Mouse (Mus musculus) kidney, embryonic 15.5 days (tissue): ENCODE measurements around the gene Ubtd2. TPM values are rescaled to one million over a fixed set of nuclear protein-coding genes. Genes with fewer than 3 reads are reported as not detected.
A peak's percentile ranks its signal among the peaks of the same experiment; 100 is the strongest.

Experiments used
- ATAC-seq: fragments of 200-750 bp; cut with Nextera tagmentation; replicated peaks from 2 replicates; pipeline ENCODE4 v1.8.0; 2017; ENCODE audit warnings: moderate TSS enrichment; ENCODE audit not compliant: low FRiP score
- H3K27ac ChIP-seq: fragments of 300-500 bp; sonication (generic); 2 replicates; pipeline ENCODE4 v1.5.1; 2015; ENCODE audit warnings: mild to moderate bottlenecking, inconsistent platforms
- H3K27me3 ChIP-seq: fragments of 300-500 bp; sonication (generic); 2 replicates; pipeline ENCODE4 v1.6.1; 2015; ENCODE audit warnings: inconsistent platforms
- H3K36me3 ChIP-seq: fragments of 300-500 bp; sonication (generic); 2 replicates; pipeline ENCODE4 v1.6.1; 2015; ENCODE audit warnings: inconsistent platforms
- H3K4me1 ChIP-seq: fragments of 300-500 bp; sonication (generic); 2 replicates; pipeline ENCODE4 v1.6.1; 2015; ENCODE audit warnings: inconsistent platforms
- H3K4me2 ChIP-seq: fragments of 300-500 bp; sonication (generic); 2 replicates; pipeline ENCODE4 v1.6.1; 2015; ENCODE audit warnings: moderate library complexity, mild to moderate bottlenecking, inconsistent platforms
- H3K4me3 ChIP-seq: fragments of 300-500 bp; sonication (generic); replicated peaks from 2 replicates; pipeline ENCODE4 v1.5.1; 2015; ENCODE audit warnings: mild to moderate bottlenecking, inconsistent platforms
- H3K9ac ChIP-seq: fragments of 300-500 bp; sonication (generic); 2 replicates; pipeline ENCODE4 v1.6.1; 2015; ENCODE audit warnings: mild to moderate bottlenecking, inconsistent platforms
- H3K9me3 ChIP-seq: fragments of 300-500 bp; sonication (generic); replicated peaks from 2 replicates; pipeline ENCODE4 v1.6.1; 2016; ENCODE audit warnings: inconsistent platforms
- WGBS: fragments of 180-500 bp; shearing (Covaris S2); methylation state at CpG from one replicate; pipeline ENCODE4 v1.1.7; 2015; ENCODE audit warnings: mixed read lengths; 5-methylcytosine and 5-hydroxymethylcytosine counted together
- polyA plus RNA-seq: library from polyadenylated mRNA; unstranded; fragments of >200 nt; fragmentation: Nextera tagmentation; extraction: Ambion mirVana; gene quantifications from 2 replicates; pipeline ENCODE4 v1.2.1, GENCODE M21; 2015

Gene Ubtd2
- polyA plus RNA-seq, 1 experiment from 2014 or later = 46.1 TPM

DNA sequence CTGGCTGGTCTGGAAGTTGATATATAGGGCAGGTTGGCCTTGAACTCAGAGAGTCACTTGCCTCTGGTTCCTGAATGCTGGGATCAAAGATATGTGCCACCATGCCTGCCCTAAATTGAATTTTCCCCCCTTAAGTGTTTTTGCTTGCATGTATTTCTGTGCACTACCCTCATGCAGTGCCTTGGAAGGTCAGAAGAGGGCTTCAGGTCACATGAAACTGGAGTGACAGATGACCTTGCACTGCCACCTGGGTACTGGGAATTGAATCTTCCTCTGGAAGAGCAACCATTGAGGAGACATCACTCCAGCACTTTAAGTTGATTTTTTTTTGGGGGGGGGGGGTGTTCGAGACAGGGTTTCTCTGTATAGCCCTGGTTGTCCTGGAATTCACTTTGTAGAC, 75.0 kb downstream of the Ubtd2 start:
- WGBS = 93% methylated on average over 1 of the region's 1 CpGs
- no peak overlapping the region for H3K4me3 ChIP-seq
- H3K4me2 ChIP-seq = no peak overlapping the region
- 0 out of 2 replicates have a peak, but pooled peaks cover 11% of the 10 kb centered on the region for H3K27me3 ChIP-seq
- H3K36me3 ChIP-seq = no peaks in the 10 kb centered on the region
- H3K9ac ChIP-seq = no peak overlapping the region
- ATAC-seq = no peak
- no peaks in the 10 kb centered on the region for H3K9me3 ChIP-seq
- H3K27ac ChIP-seq = no peak overlapping the region
- peaks cover 28% of the 10 kb centered on the region for H3K4me1 ChIP-seq

DNA sequence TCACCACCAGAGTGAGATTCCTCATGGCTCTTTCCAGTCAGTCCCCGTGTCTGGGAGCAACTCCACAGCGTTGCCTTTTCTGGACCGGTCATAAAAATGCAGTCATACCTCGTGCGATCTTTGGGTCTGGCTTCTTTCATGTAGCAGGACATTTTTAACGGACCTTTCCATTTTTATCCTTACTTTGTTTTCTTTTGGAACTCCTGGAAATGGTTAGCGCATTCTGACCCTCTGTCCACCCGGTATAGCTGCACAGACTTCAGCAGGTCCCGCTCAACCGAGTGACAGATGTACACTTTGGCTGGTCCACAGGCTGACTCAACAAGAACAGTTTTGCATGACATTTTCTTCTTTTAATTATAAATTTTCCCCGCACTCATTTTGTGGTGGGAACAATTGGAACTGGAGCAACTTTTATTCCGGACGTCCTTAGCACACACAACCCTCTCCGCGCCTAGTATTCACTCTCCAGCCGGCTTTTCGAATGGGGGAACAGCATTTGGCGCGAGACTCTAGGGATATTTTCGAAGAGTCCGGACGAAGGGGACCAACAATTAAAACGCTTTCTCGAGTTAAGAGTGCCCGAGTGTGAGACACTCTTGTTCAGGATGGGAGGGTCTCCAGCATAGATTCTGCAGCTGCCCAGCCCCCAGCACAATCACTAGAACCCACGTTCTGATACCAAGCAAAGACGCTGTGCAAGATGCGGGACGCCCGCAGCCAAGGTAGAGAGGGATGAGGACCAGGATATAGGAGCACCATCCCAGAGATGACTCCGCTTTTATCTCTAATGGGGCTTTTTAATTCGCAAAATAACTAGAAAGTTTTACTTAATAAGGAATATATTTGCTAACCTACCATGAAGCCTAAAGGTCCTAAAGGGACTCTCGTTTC, 76.9 kb downstream of the Ubtd2 start, which contains the start of gene Efcab9:
Efcab9 (minus strand) TSS at position 211 of the 894 bp plus-strand sequence.
- 3% methylated on average over 33 of the region's 33 CpGs for WGBS
- Histone ChIP-seq H3K27me3 (0 out of 2 replicates have a peak, but pooled peaks cover 11% of the 10 kb centered on the region), H3K4me3 (peak within 1 kb of the TSS; percentile 74), H3K9me3 (no peaks in the 10 kb centered on the region), H3K9ac (peak within 1 kb of the TSS; percentile 55), H3K4me1 (peaks cover 37% of the 10 kb centered on the region), H3K36me3 (no peaks in the 10 kb centered on the region), H3K27ac (0 out of 2 replicates have a peak within 1 kb of the TSS, but pooled peaks have one; percentile 64), H3K4me2 (peak within 1 kb of the TSS; percentile 89)
- ATAC-seq = 0 out of 2 replicates have a peak, but pooled peaks have one; percentile 10

GRCm38 (mm10) chr11:32532765-32533481, 77.8 kb downstream of the Ubtd2 start, which contains the start of gene Stk10:
Gene Stk10, plus strand, starts transcription at chr11:32533305.
- 0% methylated on average over 77 of the region's 82 CpGs for WGBS
- H3K4me2 ChIP-seq = peak within 1 kb of the TSS; percentile 89
- H3K27me3 ChIP-seq = 0 out of 2 replicates have a peak, but pooled peaks cover 11% of the 10 kb centered on the region
- peak; percentile 93 for ATAC-seq
- H3K4me3 ChIP-seq = peak within 1 kb of the TSS; percentile 74
- peak within 1 kb of the TSS; percentile 64; the same call in 1 of the 2 replicates for H3K27ac ChIP-seq
- no peaks in the 10 kb centered on the region for H3K36me3 ChIP-seq
- peak within 1 kb of the TSS; percentile 55 for H3K9ac ChIP-seq
- peaks cover 44% of the 10 kb centered on the region for H3K4me1 ChIP-seq
- no peaks in the 10 kb centered on the region for H3K9me3 ChIP-seq

- 1% methylated on average over 24 of the region's 24 CpGs for WGBS
- H3K9me3 ChIP-seq = no peaks in the 10 kb centered on the region
- H3K36me3 ChIP-seq = no peaks in the 10 kb centered on the region
- peaks cover 51% of the 10 kb centered on the region for H3K4me1 ChIP-seq
- peak overlapping the region; percentile 55 for H3K9ac ChIP-seq
- peak overlapping the region; percentile 74 for H3K4me3 ChIP-seq
- peak overlapping the region; percentile 89 for H3K4me2 ChIP-seq
- H3K27me3 ChIP-seq = 0 out of 2 replicates have a peak, but pooled peaks cover 11% of the 10 kb centered on the region
- H3K27ac ChIP-seq = peak overlapping the region; percentile 29; the same call in 1 of the 2 replicates
- peak; percentile 22 for ATAC-seq
Observed at GRCm38 (mm10) chr11:32533482-32534261, 78.5 kb downstream of the Ubtd2 start.

DNA sequence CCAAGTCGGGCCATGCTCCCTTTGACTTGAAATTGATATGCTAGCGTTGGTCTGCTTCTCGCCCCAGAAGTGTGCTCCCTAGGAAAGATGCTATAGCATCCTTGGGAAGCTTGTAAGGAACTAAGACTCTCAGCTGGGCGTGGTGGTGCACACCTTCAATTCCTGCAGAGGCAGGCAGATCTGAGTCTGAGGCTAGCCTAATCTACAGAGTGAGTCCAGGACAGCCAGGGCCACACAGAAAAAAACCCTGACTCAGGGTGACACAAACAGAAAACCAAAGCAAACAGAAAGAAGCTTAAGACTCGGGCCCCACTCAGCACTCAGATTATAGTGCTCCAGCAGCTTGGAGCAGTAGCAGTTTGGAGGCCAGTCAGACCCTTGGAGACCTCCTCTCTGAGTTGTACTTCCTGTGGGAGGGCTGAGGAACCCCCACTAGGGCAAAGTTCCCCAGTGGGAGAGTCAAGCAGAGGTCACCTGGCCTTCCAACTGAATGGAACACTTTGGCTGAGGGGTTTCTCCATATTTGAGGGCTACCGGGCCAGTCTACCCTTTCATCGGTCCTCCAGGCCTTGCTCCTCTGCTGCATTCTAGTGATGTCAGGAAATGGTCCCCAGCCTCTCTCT, 79.4 kb downstream of the Ubtd2 start:
- Histone ChIP-seq H3K4me2 (peak overlapping the region; percentile 89), H3K9ac (no peak overlapping the region), H3K36me3 (no peaks in the 10 kb centered on the region), H3K4me3 (peak overlapping the region; percentile 74), H3K9me3 (no peaks in the 10 kb centered on the region), H3K27ac (peak overlapping the region; percentile 5), H3K27me3 (0 out of 2 replicates have a peak, but pooled peaks cover 11% of the 10 kb centered on the region), H3K4me1 (peaks cover 60% of the 10 kb centered on the region)
- no peak for ATAC-seq
- 52% methylated on average over 7 of the region's 7 CpGs for WGBS

DNA sequence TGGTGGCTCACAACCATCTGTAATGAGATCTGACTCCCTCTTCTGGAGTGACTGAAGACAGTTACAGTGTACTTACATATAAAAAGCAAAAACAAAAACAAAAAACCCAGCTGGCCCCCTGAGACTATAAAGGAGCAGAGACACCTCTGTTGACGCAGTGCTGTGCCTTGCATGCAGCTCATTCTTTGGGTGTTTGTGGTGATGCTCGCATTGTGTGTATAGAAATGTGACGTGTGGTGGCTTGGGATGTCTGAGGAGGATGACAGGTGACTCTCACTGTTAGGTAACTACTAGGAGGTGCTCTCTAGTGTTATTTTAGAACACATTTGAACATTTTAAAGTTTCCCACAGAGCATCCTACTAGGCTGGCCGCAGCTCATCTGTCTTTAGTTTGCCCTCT, 80.5 kb downstream of the Ubtd2 start:
- H3K27me3 ChIP-seq = 0 out of 2 replicates have a peak, but pooled peaks cover 11% of the 10 kb centered on the region
- H3K4me2 ChIP-seq = 0 out of 2 replicates have a peak overlapping the region, but pooled peaks have one; percentile 89
- no peaks in the 10 kb centered on the region for H3K36me3 ChIP-seq
- no peak for ATAC-seq
- WGBS = 90% methylated on average over 4 of the region's 4 CpGs
- peaks cover 69% of the 10 kb centered on the region for H3K4me1 ChIP-seq
- H3K9ac ChIP-seq = no peak overlapping the region
- H3K9me3 ChIP-seq = no peaks in the 10 kb centered on the region
- no peak overlapping the region for H3K27ac ChIP-seq
- H3K4me3 ChIP-seq = no peak overlapping the region

- Histone ChIP-seq H3K9ac (no peak overlapping the region), H3K27me3 (0 out of 2 replicates have a peak, but pooled peaks cover 4% of the 10 kb centered on the region), H3K4me1 (peaks cover 64% of the 10 kb centered on the region), H3K27ac (no peak overlapping the region), H3K4me2 (no peak overlapping the region), H3K4me3 (no peak overlapping the region), H3K36me3 (no peaks in the 10 kb centered on the region), H3K9me3 (no peaks in the 10 kb centered on the region)
- ATAC-seq = no peak
- 61% methylated on average over 7 of the region's 7 CpGs for WGBS
Observed at GRCm38 (mm10) chr11:32536954-32537353, 81.8 kb downstream of the Ubtd2 start.

DNA sequence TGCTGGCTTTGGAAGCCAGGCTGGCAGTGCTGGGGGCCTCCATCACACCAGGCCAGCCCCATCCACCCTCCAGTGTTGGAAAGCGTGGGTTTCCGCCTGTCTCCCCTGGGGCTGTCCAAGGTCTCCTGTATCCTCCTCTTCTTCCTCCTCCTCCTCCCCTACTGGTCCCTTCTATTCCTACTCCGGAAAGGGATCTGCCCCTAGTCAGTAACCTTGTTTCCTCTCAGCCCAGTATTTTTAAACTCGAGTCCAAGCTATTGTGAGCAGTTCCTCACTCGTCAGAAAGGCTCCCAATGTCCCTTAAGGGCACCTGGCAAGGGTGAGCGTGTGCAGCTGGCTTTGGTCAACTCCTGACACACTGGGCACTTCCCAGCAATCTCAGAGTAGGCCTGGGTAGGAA, 83.3 kb downstream of the Ubtd2 start:
- H3K9ac ChIP-seq = no peak overlapping the region
- H3K27me3 ChIP-seq = 0 out of 2 replicates have a peak, but pooled peaks cover 4% of the 10 kb centered on the region
- H3K9me3 ChIP-seq = no peaks in the 10 kb centered on the region
- peak; percentile 40; the same call in 1 of the 2 replicates for ATAC-seq
- H3K4me1 ChIP-seq = peaks cover 69% of the 10 kb centered on the region
- H3K36me3 ChIP-seq = no peaks in the 10 kb centered on the region
- H3K27ac ChIP-seq = peak overlapping the region; percentile 75
- H3K4me2 ChIP-seq = peak overlapping the region; percentile 7; the same call in 1 of the 2 replicates
- H3K4me3 ChIP-seq = no peak overlapping the region
- WGBS = 38% methylated on average over 6 of the region's 6 CpGs

DNA sequence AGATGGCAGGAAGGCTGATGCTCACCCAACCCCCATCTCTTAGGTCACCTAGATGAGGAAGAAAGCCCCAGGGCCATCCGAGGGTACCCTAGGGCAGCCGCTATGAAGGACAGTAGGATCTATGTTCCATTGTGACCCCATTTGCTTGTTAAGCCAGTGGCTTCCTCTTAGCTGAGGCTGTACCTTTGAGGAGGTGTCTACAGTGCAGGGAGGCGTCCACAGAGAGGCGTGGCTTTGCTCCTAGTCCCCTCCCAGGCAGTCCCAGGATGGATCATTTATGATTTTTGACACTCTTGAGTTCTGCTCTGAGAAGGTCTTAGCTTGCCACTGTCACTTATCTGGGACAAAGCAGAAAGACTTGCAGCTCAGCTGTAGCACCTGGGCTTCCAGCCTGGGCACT, 83.7 kb downstream of the Ubtd2 start:
- H3K4me2 ChIP-seq = peak overlapping the region; percentile 7; the same call in 1 of the 2 replicates
- ATAC-seq = no peak
- 71% methylated on average over 4 of the region's 4 CpGs for WGBS
- 0 out of 2 replicates have a peak, but pooled peaks cover 4% of the 10 kb centered on the region for H3K27me3 ChIP-seq
- no peaks in the 10 kb centered on the region for H3K36me3 ChIP-seq
- H3K9ac ChIP-seq = no peak overlapping the region
- peaks cover 65% of the 10 kb centered on the region for H3K4me1 ChIP-seq
- H3K27ac ChIP-seq = peak overlapping the region; percentile 75
- H3K9me3 ChIP-seq = no peaks in the 10 kb centered on the region
- H3K4me3 ChIP-seq = no peak overlapping the region

DNA sequence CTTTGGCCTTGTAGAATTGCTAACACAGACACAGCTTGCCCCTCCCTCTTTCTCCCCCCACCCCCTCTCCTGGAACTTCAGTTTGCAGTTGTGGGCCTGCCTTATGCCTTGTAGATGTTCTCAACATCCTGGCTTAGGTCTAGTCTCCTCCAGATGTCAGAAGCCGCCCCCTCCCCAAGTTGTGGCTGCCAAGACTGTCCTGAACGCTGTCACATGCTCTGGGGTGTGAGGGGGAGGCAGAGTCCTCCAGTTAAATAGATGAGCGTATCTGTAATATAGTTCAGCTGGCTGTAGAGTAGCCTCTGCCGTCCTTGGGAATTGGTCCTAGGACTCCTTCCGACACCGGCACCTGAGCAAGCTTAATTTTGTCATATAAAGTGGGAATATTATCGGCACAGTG, 84.5 kb downstream of the Ubtd2 start:
- no peak overlapping the region for H3K4me2 ChIP-seq
- no peaks in the 10 kb centered on the region for H3K9me3 ChIP-seq
- ATAC-seq = no peak
- 0 out of 2 replicates have a peak, but pooled peaks cover 1% of the 10 kb centered on the region for H3K27me3 ChIP-seq
- peaks cover 56% of the 10 kb centered on the region for H3K4me1 ChIP-seq
- no peak overlapping the region for H3K9ac ChIP-seq
- H3K4me3 ChIP-seq = no peak overlapping the region
- H3K27ac ChIP-seq = peak overlapping the region; percentile 75; the same call in 1 of the 2 replicates
- 60% methylated on average over 7 of the region's 7 CpGs for WGBS
- H3K36me3 ChIP-seq = no peaks in the 10 kb centered on the region

DNA sequence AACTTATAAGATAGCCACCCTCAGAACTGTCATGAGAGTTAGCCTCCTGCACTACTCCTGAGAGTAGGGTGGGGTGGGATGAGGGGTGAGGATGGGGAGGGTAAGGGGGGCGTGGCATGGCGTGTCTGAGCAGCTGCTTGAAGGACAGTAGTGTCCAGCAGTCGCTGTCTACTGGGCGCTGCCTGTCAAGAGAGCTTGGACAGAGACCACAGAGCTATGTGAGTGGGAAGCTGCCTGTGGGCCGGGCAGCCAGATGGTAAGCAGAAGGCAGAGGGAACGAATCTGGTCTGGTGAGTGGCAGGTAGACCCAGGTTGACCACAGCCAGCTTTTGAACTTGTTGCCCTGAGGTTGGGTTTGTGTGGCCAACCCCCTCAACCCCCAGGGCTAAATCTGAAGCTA, 85.3 kb downstream of the Ubtd2 start:
- Histone ChIP-seq H3K9me3 (no peaks in the 10 kb centered on the region), H3K36me3 (no peaks in the 10 kb centered on the region), H3K4me1 (peaks cover 52% of the 10 kb centered on the region), H3K9ac (no peak overlapping the region), H3K27ac (no peak overlapping the region), H3K4me2 (no peak overlapping the region), H3K4me3 (no peak overlapping the region), H3K27me3 (no peaks in the 10 kb centered on the region)
- ATAC-seq = no peak
- WGBS = 79% methylated on average over 6 of the region's 6 CpGs
